Mouse (Mus musculus): Measurements from ENCODE around the gene Adig.

DNA sequence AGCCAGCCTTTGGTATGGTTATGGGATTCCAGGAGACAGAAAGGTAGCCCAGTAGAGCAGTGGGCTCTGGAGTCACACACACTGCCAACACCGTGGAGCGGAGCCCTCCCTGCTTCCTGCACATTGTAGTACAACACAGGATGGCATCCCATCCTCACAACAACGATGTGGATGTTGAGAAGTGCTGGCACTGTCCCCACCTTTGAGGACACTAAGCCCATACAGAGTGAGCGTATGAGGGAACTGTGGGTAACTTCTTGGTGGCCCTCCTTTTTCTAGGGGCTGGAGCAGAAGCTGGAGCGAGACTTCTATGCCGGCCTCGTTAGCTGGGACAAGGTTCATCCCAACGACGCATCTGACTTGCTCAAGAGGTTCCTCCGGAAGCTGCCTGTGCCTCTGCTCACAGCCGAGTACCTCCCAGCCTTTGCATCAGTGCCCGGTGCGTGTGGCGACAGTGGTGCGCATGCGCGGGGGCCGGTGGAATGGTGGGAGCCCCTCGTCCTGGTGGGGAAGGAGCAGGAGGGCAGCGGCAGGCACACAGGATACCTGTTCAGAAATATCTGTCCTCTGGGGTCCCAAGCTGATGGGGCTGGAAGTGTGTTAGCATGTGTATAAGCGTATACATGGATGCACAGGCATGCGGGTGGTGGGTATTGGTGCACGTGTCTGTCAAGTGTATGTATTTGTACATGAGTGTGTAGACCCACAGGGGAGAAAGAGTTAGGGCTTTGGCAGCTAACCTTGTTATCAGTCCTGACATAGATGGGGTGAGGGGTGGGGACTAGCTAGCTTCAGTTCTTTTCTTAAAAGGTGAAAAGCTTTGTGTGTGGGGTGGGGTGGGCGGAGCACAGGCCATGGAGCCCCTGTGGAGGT lies 37.3 kb downstream of the Adig start:
- TF ChIP-seq POLR2A (IDR thresholded peaks at IDR 0.05; ENCODE audit: borderline replicate concordance, insufficient read depth, low read length): no peak
- TF ChIP-seq CTCF (IDR thresholded peaks at IDR 0.05; ENCODE audit: borderline replicate concordance, insufficient read depth, low read depth, low read length): no peak

All from cerebellum, adult 2 months (tissue).